Comparison of ENCODE assay signal across 14 mouse cellular contexts in the genomic region with DNA sequence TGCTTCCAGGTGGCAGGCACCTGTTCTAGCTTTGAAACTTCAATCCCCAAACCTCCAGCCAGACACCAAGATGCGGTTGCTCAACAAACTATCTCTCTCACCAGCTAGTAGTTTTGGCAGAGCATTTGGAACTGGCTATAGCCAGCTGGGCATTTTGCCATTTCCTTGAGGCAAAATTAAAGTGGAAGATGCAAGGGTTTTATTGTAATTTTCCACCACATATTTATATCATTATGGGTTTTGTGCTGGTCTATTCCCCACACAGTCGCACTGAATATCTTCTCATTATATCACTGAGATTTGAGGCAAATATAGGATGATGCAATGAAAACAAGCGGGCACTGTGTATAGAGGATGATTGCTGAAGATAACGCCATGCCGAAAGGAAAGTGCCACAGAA.
DNase-seq lines count a peak whose midpoint lies in the region; TF ChIP-seq lines count a peak whose summit lies in the region.
"Had no signal": no experiment of that assay in that cellular context is flagged by ENCODE, and none has a peak within 500 bp of the region (broad histone marks: within the 10 kb centered on the region; RNA-seq: fewer than 3 reads in every experiment).

No protein-coding gene starts in this region.

- H3K4me1 ChIP-seq in kidney, adult 2 months (ENCODE audit: control insufficient read depth, insufficient read depth, low read length): peaks cover 4% of the 10 kb centered on the region; the same call in 1 of the 2 replicates
- H3K4me1 ChIP-seq in lung, adult 2 months (ENCODE audit: control insufficient read depth, insufficient read depth, low read length): peaks cover 5% of the 10 kb centered on the region

- H3K27ac ChIP-seq in kidney, adult 2 months (ENCODE audit: insufficient read depth, low read depth, low read length): no peak overlapping the region
- H3K27ac ChIP-seq: hindbrain, embryonic 15.5 days; limb, embryonic 15.5 days; macrophage had no signal

- no peaks in the 10 kb centered on the region for H3K36me3 ChIP-seq in kidney, adult 2 months (ENCODE audit: control insufficient read depth, insufficient read depth, low read length)
- H3K36me3 ChIP-seq: hindbrain, embryonic 15.5 days; limb, embryonic 15.5 days had no signal

- DNase-seq in cerebellum, postnatal 10 days: peak; percentile 64 to 68
- DNase-seq in cerebellum, postnatal 36 days: no peak
- peak; percentile 52 for DNase-seq in kidney, adult 2 months
- DNase-seq in kidney, adult 18-20 months: no peak
- DNase-seq in lung, postnatal 10 days: peak; percentile 5
- DNase-seq in lung, adult 2 months: no peak
- DNase-seq in brain, adult 2 months (ENCODE audit: low read depth, low spot score): peak; percentile 54
- no peak for DNase-seq in T-cell, adult 2 months (ENCODE audit: low spot score)
- DNase-seq: B cell, adult 2 months; gastrocnemius, postnatal 36 days; thymus, adult 18-20 months had no signal

- no peak for TF ChIP-seq POLR2A in kidney, adult 2 months (IDR thresholded peaks at IDR 0.05; ENCODE audit: low read depth, low read length)
- no peak for TF ChIP-seq POLR2A in lung, adult 2 months (IDR thresholded peaks at IDR 0.05; ENCODE audit: borderline replicate concordance, extremely low read depth, low read depth, low read length)

- no peak for TF ChIP-seq CTCF in kidney, adult 2 months (conservative IDR thresholded peaks at IDR 0.05; ENCODE audit: insufficient read depth, insufficient read length, low read depth, low read length)
- no peak for TF ChIP-seq CTCF in lung, adult 2 months (IDR thresholded peaks at IDR 0.05; ENCODE audit: insufficient read depth, low read length)

- no peak overlapping the region for H3K4me3 ChIP-seq in kidney, adult 2 months (ENCODE audit: insufficient read depth, low read depth, low read length)
- no peak overlapping the region for H3K4me3 ChIP-seq in lung, adult 2 months (replicated peaks; ENCODE audit: extremely low read depth, low read depth, low read length)
- H3K4me3 ChIP-seq: hindbrain, embryonic 15.5 days; limb, embryonic 15.5 days had no signal

- WGBS in kidney, adult 2 months: 79% methylated on average over 5 of the region's 5 CpGs
- 65% methylated on average over 5 of the region's 5 CpGs for WGBS in lung, adult 2 months

- H3K27me3 ChIP-seq in kidney, adult 2 months (replicated peaks; ENCODE audit: control insufficient read depth, insufficient read depth, low read length): no peaks in the 10 kb centered on the region
- H3K27me3 ChIP-seq: hindbrain, embryonic 15.5 days; limb, embryonic 15.5 days had no signal

Comparison
In these comparisons a context has a peak if more than half of its experiments do, and no peak if none do; other contexts are left out.
1. DNase-seq: peak in cerebellum, postnatal 10 days (2 of 2), kidney, adult 2 months (single experiment), lung, postnatal 10 days (single experiment) and brain, adult 2 months (single experiment); none in cerebellum, postnatal 36 days (0 of 2), kidney, adult 18-20 months (single experiment), lung, adult 2 months (single experiment) and T-cell, adult 2 months (single experiment).